Mouse (Mus musculus) CH12.LX (cell line): ENCODE data around the gene Pik3cb. TPM values are rescaled to one million over a fixed set of nuclear protein-coding genes. Genes with fewer than 3 reads are reported as not detected.

Experiments used
- DNase-seq: peaks from one replicate; pipeline ENCODE4 v3.0.0-alpha.2; 2013; ENCODE audit errors: extremely low read depth
- H3K27ac ChIP-seq: 2 replicates; pipeline ENCODE4 v1.5.1; 2012; ENCODE audit warnings: low read depth, mild to moderate bottlenecking, control low read depth, moderate library complexity; ENCODE audit not compliant: insufficient read depth
- H3K27me3 ChIP-seq: replicated peaks from 2 replicates; pipeline ENCODE3; 2012; ENCODE audit warnings: inconsistent platforms
- H3K36me3 ChIP-seq, 2 experiments: replicated peaks in 1 of 2; 2 replicates each; pipeline versions ENCODE3 to v1.6.1; 2012; ENCODE audit warnings: inconsistent platforms in 1 of 2, low read length in 1 of 2, mild to moderate bottlenecking in 1 of 2, mixed read lengths in 1 of 2, moderate library complexity in 1 of 2; ENCODE audit not compliant: control insufficient read depth in 1 of 2, insufficient read depth in 1 of 2
- H3K4me1 ChIP-seq, 2 experiments: 2 replicates each; pipeline ENCODE4 v1.6.1; 2012; ENCODE audit warnings: inconsistent platforms in 1 of 2, moderate library complexity in 1 of 2; ENCODE audit not compliant: insufficient read depth in 2 of 2, control insufficient read depth in 1 of 2
- H3K4me2 ChIP-seq: 2 replicates; pipeline ENCODE4 v1.6.1; 2012; ENCODE audit warnings: low read depth, mild to moderate bottlenecking, control low read depth; ENCODE audit not compliant: poor library complexity, insufficient read depth, severe bottlenecking
- H3K4me3 ChIP-seq, 3 experiments: fragments of 150-350 bp in 1 of 3; sonication (generic) in 1 of 3; replicated peaks in 1 of 3; 2 replicates each; pipeline versions ENCODE3 to v1.5.1; 2011 to 2012; ENCODE audit warnings: low read depth in 2 of 3, low read length in 2 of 3, mild to moderate bottlenecking in 2 of 3, moderate library complexity in 2 of 3, control low read depth in 1 of 3, improper control_type of control experiment in 1 of 3, inconsistent platforms in 1 of 3, mixed read lengths in 1 of 3; ENCODE audit not compliant: poor library complexity in 1 of 3
- H3K79me2 ChIP-seq: replicated peaks from 2 replicates; pipeline ENCODE4 v1.6.1; 2012; ENCODE audit warnings: mild to moderate bottlenecking, moderate library complexity; ENCODE audit not compliant: control insufficient read depth, poor library complexity, insufficient read depth, severe bottlenecking; ENCODE audit errors: extremely low read depth
- H3K9ac ChIP-seq: 2 replicates; pipeline ENCODE4 v1.6.1; 2012; ENCODE audit warnings: low read depth, mild to moderate bottlenecking, control low read depth, moderate library complexity; ENCODE audit not compliant: insufficient read depth
- H3K9me3 ChIP-seq: replicated peaks from 2 replicates; pipeline ENCODE3; 2012; ENCODE audit warnings: low read length, inconsistent platforms, mixed read lengths
- BHLHE40 ChIP-seq: IDR thresholded peaks from 2 replicates; pipeline ENCODE4 v1.6.1; 2011; ENCODE audit warnings: mild to moderate bottlenecking, low read depth, low read length, improper control_type of control experiment
- CHD1 ChIP-seq: IDR thresholded peaks from 2 replicates; pipeline ENCODE4 v1.6.1; 2012; ENCODE audit warnings: low read depth, low read length, improper control_type of control experiment, inconsistent platforms
- E2F4 ChIP-seq: IDR thresholded peaks from 2 replicates; pipeline ENCODE4 v1.6.1; 2011; ENCODE audit warnings: low read depth, low read length, improper control_type of control experiment; ENCODE audit not compliant: insufficient replicate concordance
- GABPA ChIP-seq: IDR thresholded peaks from 2 replicates; pipeline ENCODE4 v1.6.1; 2012; ENCODE audit warnings: low read depth, low read length, improper control_type of control experiment, inconsistent platforms; ENCODE audit not compliant: insufficient replicate concordance
- IRF4 ChIP-seq: IDR thresholded peaks from 2 replicates; pipeline ENCODE4 v1.6.1; 2014; ENCODE audit warnings: low read depth, mild to moderate bottlenecking, inconsistent platforms, low read length, improper control_type of control experiment
- JUND ChIP-seq: conservative IDR thresholded peaks from 2 replicates; pipeline ENCODE4 v1.6.1; 2011; ENCODE audit warnings: low read depth, low read length, improper control_type of control experiment
- MAFK ChIP-seq: IDR thresholded peaks from 2 replicates; pipeline ENCODE4 v1.6.1; 2011; ENCODE audit warnings: low read length, improper control_type of control experiment; ENCODE audit not compliant: insufficient replicate concordance
- MEF2A ChIP-seq: IDR thresholded peaks from 2 replicates; pipeline ENCODE4 v1.6.1; 2014; ENCODE audit warnings: low read depth, mild to moderate bottlenecking, inconsistent platforms, low read length, improper control_type of control experiment, borderline replicate concordance
- MXI1 ChIP-seq: IDR thresholded peaks from 2 replicates; pipeline ENCODE4 v1.6.1; 2011; ENCODE audit warnings: mild to moderate bottlenecking, low read depth, low read length, improper control_type of control experiment
- MYC ChIP-seq: IDR thresholded peaks from 2 replicates; pipeline ENCODE4 v1.6.1; 2011; ENCODE audit warnings: low read depth, mild to moderate bottlenecking, improper control_type of control experiment, low read length
- POLR2AphosphoS2 ChIP-seq: IDR thresholded peaks from 2 replicates; pipeline ENCODE4 v1.6.1; 2011; ENCODE audit warnings: low read depth, low read length, improper control_type of control experiment
- RAD21 ChIP-seq: IDR thresholded peaks from 2 replicates; pipeline ENCODE4 v1.6.1; 2011; ENCODE audit warnings: low read depth, mild to moderate bottlenecking, low read length, improper control_type of control experiment, moderate library complexity
- TCF12 ChIP-seq: IDR thresholded peaks from 2 replicates; pipeline ENCODE4 v1.6.1; 2014; ENCODE audit warnings: low read depth, mild to moderate bottlenecking, inconsistent platforms, low read length, improper control_type of control experiment
- UBTF ChIP-seq: IDR thresholded peaks from 2 replicates; pipeline ENCODE4 v1.6.1; 2012; ENCODE audit warnings: low read depth, mild to moderate bottlenecking, inconsistent platforms, low read length, improper control_type of control experiment, moderate library complexity
- ZC3H11A ChIP-seq: IDR thresholded peaks from 2 replicates; pipeline ENCODE4 v1.6.1; 2012; ENCODE audit warnings: low read depth, mild to moderate bottlenecking, inconsistent platforms, low read length, improper control_type of control experiment
- dilution Hi-C: fragments of 300-500 bp; cut with MboI; formaldehyde crosslinking; loops from 2 replicates; pipeline ENCODE4 v1.14.3; 2020; ENCODE audit warnings: low sequenced_read_pairs; ENCODE audit not compliant: extremely low pct_unique_long_range_greater_than_20kb, extremely low pct_ligation_motif_present
- in situ Hi-C: fragments of 300-500 bp; cut with MboI; formaldehyde crosslinking; loops from 3 replicates; pipeline ENCODE4 v1.14.3; 2019; ENCODE audit warnings: low sequenced_read_pairs, low pct_ligation_motif_present, low pct_unique_long_range_greater_than_20kb, mixed read lengths
- polyA plus RNA-seq: library from polyadenylated mRNA; unstranded; fragments of >175 nt; gene quantifications from 2 replicates; pipeline ENCODE4 v1.2.1, GENCODE M21; 2012; ENCODE audit warnings: low read depth; ENCODE audit not compliant: insufficient read length
- total RNA-seq, 2 experiments: library from RNA; depleted of rRNA; stranded (reverse); fragments of 300-350 nt in 1 of 2; fragments of >200 nt in 1 of 2; gene quantifications; 2 replicates each; pipeline ENCODE4 v1.2.3; 2012 to 2014

Pik3cb gene
- total and polyA plus RNA-seq, 3 experiments: 1.0 to 3.2 (median 1.0) TPM

DNA sequence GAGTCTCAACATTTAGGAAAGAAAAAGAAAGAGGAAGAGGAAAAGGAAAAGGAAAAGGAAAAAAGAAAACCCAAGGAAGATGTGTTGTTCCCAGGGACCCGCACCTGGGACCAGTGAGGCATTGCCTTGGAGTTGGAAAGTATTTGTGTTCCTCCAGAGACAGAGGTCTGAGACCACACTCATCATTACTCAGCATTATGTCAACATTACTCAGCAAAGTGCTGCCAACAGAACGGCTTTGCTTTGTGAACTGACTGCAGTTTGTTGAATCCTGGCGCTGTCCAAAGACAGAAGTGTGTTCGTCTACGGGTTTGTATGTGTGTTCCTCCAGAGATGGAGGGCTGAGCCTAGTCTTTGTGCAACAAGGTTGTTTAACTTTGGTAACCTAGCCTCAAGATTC lies 20.4 kb upstream of the Pik3cb start:
- TF ChIP-seq CHD1: no peak
- peak; percentile 44; the same call in 1 of the 2 replicates for TF ChIP-seq MAFK
- TF ChIP-seq, all 38 proteins: peak for 1
- in situ Hi-C loops (no loop called here), dilution Hi-C loops (no loop called here)
- Histone ChIP-seq H3K27me3 (no peaks in the 10 kb centered on the region), H3K4me1 (peaks cover 13 to 36% of the 10 kb centered on the region in 2 experiments), H3K4me2 (no peak overlapping the region), H3K4me3 (no peak overlapping the region), H3K36me3 (no peaks in the 10 kb centered on the region), H3K9ac (no peak overlapping the region), H3K27ac (no peak overlapping the region), H3K9me3 (no peaks in the 10 kb centered on the region), H3K79me2 (no peaks in the 10 kb centered on the region)
- no peak for DNase-seq

DNA sequence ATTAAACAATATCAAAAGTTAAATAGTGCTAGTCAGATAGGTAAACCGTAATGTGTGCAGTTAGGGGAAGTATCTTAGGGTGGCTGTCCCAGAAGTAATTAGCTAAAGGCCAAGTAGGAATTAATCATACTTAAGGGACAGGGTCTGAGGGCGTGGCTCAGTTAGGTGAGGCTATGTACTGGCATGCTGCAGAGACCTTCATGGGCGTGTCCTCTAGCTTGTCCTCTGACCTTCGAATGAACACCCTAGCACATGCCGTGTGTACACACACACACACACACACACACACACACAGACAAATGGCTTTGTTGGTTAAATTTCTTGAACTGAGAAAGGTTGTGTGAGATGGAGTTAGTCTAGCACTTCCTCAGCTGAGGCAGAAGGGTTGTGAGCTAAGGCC lies 19.5 kb upstream of the Pik3cb start:
- no peaks in the 10 kb centered on the region for H3K79me2 ChIP-seq
- no peak overlapping the region for H3K4me2 ChIP-seq
- H3K4me1 ChIP-seq: peaks cover 11 to 34% of the 10 kb centered on the region in 2 experiments
- H3K36me3 ChIP-seq: no peaks in the 10 kb centered on the region
- TF ChIP-seq RAD21: no peak
- no peak for TF ChIP-seq GABPA
- TF ChIP-seq JUND: no peak
- no peaks in the 10 kb centered on the region for H3K9me3 ChIP-seq
- DNase-seq: no peak
- dilution Hi-C loops: no loop called here
- H3K4me3 ChIP-seq: no peak overlapping the region
- H3K27me3 ChIP-seq: no peaks in the 10 kb centered on the region
- H3K9ac ChIP-seq: no peak overlapping the region
- no peak overlapping the region for H3K27ac ChIP-seq
- in situ Hi-C loops: no loop called here

DNA sequence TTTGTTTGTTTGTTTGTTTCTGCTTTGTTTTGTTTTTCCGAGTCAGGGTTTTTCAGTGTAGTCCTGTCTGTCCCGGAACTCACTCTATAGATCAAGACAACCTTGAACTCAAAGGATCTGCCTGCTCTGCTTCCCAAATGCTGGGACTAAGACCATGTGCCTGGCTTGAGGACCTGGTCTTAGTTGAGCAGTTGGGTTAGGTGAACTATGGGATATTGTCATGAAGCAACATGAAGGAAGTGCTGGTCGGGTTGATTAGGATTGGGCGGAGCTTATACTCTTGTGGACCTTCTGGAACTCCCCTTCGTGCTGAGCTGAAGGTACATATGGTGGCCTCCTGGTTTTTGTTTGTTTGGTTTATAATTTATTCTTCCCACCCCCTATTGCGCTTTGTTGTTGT lies 18.3 kb upstream of the Pik3cb start:
- H3K9me3 ChIP-seq: no peaks in the 10 kb centered on the region
- H3K79me2 ChIP-seq: no peaks in the 10 kb centered on the region
- no peak for DNase-seq
- no peak overlapping the region for H3K9ac ChIP-seq
- H3K27me3 ChIP-seq: no peaks in the 10 kb centered on the region
- in situ Hi-C loops (no loop called here), dilution Hi-C loops (no loop called here)
- no peak for TF ChIP-seq MXI1
- TF ChIP-seq CHD1: no peak
- no peak for TF ChIP-seq E2F4
- no peak for TF ChIP-seq TCF12
- TF ChIP-seq POLR2AphosphoS2: no peak
- TF ChIP-seq BHLHE40: no peak
- no peak for TF ChIP-seq IRF4
- TF ChIP-seq MYC: no peak
- no peak for TF ChIP-seq UBTF
- no peak for TF ChIP-seq ZC3H11A
- TF ChIP-seq MEF2A: no peak
- peaks cover 5 to 21% of the 10 kb centered on the region in 2 experiments; a peak in 3 of 4 replicates for H3K4me1 ChIP-seq
- H3K4me2 ChIP-seq: no peak overlapping the region
- H3K36me3 ChIP-seq: no peaks in the 10 kb centered on the region
- H3K27ac ChIP-seq: no peak overlapping the region
- H3K4me3 ChIP-seq: no peak overlapping the region
